Mouse (Mus musculus) lung, postnatal 0 days (tissue): ENCODE measurements around the gene Lactb.

Experiments
- CTCF ChIP-seq: IDR thresholded peaks from 2 replicates; pipeline ENCODE4 v1.5.1; 2016; ENCODE audit warnings: antibody characterized with exemption, mild to moderate bottlenecking
- EP300 ChIP-seq: IDR thresholded peaks from 2 replicates; pipeline ENCODE4 v1.6.1; 2016; ENCODE audit warnings: antibody characterized with exemption, mild to moderate bottlenecking, control low read depth

DNA sequence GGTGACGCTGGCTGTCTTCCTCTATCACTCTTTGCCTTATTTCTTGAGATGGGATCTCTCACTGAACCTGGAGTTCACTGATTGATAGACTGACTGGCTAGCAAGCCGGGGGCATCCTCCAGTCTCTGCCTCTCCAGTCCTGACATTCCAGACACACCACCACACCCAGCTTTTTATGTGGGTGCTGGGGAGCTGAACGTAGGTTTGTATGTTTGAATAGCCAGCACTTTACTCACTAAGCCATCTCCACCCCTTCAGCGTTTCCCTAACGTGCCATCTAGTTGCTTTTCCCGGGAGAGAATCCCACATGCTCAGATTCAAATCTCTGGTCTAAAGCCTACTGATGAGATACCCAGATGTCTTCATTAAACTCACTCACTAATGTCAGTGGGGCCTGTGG is 14.3 kb upstream of the Lactb start:
- TF ChIP-seq CTCF (no peak), EP300 (no peak; the same call in 1 of the 2 replicates)
